Mouse (Mus musculus) skeletal muscle tissue, adult 2 months (tissue): Measurements from ENCODE around the gene Map3k5.

ENCODE experiments used
- DNase-seq: peaks from one replicate; pipeline ENCODE4 v3.0.0-alpha.2; 2012; ENCODE audit warnings: low read depth, low spot score

The Map3k5 gene

DNA sequence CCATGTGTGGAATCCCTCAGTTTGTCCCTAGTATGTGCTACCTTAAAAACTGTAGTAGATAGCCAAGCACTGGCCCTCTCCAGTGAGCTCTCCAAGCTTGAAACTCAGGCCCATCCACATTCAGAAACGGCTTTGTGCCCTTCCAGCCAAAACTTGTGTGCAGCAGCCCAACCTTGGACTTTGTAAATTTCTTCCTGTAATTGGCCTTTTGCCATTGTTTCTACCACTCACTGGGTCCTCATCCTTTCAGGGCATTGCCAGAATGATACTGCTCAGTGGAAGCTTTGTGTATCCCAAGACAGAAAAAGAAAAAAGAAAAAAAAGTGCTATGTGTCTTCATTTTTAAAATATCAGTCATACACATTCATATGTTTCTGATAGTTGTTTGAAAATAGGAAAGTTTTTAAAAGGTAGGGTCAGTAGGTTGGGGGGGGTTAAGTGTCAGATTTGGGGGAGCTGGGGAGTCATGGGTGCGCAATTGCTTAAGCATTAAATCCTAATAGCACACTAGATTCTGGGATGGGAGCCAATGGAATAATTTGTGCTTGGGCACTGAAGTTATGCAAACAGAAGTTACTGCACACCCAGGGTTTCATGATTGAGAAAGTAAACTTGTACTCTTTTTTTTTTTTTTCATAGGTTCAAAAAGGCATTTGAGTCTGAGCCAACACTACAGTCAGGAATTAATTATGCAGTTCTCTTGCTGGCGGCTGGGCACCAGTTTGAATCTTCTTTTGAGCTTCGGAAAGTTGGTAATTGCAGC is 111.6 kb downstream of the Map3k5 start:
- DNase-seq, result peak; percentile 72

DNA sequence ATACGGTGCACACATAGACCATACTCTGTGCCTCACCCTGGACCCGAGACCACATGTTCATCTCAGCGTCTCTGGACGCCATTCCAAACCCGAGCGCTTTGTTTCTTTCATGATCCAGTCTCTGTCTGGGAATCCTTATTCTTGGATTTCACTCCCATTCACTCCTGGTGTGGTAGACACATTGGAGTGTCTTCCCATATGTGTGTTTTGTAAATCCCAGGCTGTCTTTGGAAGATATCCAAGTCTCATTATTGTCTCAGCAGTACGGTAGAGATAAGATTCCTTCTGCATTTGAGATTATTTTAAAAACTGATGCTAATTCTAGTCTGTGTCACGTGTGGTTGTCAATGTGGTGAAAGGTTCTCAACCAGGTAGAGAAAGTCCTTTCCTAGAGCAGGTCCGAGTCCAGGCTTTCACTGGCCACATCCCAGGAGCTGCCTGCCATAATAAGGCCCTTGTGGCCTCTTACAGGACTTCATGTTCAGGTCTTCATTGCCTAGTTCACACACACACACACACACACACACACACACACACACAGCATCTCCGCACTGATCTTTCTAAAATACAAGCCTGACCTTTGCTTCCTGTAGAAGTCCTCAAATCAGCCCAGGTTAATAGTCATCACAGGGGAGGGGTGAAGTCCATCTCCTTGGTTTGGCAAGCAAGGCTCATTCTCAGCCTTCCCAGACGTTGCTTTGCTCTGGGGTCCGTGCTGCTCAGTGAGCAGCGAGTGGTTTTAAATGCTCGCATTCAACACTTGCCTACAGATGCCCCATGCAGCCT is 122.8 kb downstream of the Map3k5 start:
- no peak for DNase-seq

DNA sequence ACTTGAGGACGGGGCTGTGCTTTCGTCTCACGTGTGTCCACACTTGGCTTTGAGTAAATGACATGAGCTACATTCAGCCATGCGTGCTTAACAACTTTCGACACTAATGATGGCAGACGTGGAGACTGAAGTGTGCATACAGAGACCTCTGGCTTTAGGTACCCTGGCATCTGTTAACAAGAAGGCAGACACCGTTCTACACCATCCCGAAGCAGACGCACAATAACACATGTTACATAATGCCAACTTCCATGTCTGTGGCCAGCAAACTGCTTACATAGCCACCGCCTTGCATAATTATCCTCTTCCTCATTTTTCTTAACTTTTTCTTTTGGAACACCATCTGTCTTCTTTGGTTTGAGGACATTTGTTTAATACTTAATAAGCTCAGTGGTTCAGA is 123.8 kb downstream of the Map3k5 start:
- no peak for DNase-seq

DNA sequence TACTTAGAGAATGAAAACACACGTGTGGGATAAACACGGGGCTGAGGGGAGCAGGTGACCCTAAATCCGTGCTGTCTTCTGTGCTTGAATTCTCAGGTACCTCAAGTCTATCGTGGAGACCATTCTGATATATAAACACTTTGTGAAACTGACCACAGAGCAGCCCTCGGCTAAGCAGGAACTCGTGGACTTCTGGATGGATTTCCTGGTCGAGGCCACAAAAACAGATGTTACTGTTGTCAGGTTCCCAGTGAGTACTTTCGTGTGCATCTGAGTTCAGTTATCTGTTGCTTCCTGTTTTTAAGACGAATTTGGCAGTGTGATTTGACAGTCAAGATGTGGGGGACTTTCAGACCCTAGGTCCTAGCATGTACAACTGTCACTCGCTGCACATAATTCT is 124.6 kb downstream of the Map3k5 start:
- no peak for DNase-seq

DNA sequence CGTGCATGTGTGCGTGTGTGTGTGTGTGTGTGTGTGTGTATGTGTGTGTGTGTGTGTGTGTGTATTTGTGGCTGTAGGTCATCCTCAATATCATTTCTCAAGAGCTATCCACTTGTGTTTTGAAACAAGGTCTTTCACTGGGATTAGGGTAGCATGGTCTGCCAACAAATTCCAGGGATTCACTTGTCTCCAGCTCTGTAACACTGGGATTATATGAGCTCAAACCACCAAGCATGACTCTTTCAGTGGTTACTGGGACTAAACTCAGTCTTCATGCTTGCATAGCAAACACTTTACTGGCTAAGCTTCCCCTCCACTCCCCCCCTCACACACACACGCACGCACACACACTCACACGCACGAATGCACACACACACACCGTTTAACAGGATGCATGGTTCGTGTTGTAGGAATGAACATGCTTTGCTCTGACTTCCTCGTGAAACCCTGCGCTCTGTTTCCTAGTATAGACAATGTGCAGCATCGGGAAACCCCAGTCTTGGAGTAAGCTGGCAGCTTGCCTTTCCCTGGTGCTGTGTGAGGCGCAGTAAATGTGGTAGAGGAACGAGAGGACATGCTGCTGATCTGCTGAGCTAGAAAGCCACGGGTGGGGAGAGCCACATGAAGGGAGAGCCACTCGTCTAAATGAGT is 126.2 kb downstream of the Map3k5 start:
- no peak for DNase-seq

DNA sequence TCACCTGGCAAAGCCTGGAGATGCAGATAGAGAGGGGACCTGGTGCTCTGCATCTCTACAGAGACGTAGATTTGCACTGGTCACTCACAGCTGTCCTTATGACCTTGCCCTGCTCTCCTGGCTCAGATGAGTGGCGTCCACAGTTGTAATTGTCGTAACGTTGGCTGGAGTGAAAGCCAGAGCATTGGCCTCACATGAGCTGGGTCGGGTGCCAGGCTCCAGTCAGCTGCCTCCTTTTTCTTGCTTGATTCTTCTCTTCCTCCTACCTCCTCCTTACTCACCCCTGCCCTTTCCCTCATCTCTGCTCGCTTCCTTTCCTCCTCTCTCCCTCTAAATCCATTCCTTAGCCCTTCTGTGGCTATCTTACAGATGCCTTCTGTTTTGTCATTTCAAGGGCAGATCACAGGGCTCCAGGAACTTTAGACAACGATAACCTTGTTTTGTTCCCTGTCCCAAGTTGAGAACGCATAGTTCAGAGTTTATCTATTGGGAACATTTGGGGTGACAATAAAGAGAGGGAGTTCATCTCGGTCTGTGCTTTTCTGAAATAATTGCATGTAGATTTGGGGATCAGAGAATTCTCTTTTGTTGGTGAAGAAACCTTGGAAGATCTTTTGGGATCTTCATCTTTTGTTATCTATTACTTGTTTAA is 130.4 kb downstream of the Map3k5 start:
- no peak for DNase-seq

DNA sequence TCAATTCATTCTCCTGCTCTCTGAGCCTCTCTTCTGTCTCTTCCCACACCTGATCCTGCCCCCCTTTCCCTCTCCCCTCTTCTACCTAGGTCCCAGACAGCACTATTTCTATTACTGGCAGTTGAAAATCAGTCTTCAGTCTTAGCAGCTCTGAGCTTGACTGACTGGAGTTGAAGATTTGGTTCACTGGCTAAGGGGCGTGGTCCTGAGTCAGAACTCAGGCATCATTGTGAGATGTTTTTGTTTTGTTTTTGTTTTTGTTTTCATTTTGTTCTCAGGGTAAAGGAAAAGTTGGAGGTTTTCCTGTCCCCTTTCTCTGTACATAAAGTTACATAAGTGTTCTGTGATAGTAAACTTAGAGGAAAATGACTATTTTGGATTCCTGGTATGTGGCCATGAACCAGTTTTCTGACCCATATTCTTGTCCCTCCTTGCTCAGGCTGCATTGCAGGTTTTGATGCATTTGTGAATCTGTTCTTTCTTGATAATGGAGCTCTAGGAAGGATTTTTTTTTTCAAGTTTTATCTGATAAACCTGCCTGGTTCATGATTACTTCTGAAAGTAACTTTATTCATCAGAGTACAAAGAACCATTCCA is 131.9 kb downstream of the Map3k5 start:
- DNase-seq, result no peak

DNA sequence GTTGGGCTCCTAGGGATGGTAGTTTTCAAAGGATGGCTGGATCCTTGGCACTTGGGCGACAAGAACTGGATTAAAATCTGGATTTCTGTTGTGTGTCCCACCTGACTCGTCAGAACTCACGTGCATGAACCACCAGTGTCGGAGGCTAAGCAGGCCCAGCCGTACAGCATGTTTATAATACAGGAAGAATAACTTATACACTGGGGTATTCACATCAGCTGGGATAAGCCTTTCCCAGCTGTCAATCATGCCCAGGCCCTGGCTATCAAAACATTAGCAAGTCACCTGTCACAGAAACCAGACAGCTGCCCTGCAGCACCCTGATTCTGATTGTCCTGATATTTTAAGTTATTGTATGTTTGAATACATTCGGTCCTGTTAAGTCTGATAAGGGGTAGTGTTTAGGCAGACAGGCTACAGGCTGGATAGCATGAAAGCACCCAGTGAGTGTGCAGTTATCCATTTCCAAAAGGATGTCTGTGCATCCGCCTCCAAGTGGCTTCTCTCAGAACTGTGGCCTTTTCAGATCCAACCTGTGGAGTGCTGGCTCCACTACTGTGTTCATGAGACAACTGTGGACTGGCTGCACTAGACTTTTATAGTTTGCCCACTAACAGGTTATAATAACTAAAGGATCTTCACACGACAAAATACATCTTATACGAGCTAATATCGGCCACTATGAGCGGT is 135.6 kb downstream of the Map3k5 start:
- DNase-seq, result no peak

DNA sequence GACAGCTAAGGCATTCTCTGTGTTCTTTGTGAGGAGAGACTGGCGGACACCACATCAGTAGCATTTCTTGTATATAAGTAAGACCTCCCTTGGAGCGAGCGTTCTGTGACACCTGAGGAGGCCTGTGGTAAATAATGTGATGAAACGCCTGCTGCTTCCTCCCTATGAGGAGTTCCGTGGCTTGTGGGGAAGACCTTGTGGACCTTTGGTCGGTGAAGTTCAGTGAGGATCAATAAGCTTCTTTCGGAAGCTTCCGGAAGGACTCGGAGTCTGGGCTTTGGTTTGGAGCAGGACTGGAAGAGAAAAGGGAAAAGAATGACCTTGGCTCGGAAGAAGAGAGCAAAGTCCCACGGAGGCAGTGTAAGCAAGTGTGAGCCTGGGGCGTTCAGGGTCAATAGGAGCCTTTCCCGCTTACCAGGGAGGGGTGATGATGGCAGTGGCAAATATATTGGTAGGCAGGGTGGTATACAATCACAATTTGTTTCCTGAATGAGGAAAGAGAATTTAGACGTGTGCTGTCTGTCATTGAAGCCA is 136.4 kb downstream of the Map3k5 start:
- DNase-seq, result no peak

DNA sequence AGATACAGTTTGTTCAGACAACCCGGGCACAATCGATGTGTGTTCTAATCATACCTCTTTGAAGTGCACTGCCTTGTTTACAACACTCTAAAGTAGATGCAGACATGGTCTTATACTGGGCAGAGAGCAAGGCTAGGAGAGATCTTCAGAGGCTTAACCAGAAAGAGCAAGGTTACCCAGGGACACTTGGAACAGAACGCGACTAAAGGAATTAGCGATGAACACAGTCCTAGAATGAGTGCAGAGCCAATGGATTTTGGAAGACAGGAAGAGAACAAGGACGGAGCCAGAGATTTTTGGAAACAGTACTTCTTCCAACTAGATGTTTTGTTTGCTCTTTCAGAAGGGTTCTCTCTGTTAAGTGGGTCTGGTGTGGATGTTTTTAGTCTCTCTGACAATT is 137.4 kb downstream of the Map3k5 start:
- peak; percentile 63 for DNase-seq

DNA sequence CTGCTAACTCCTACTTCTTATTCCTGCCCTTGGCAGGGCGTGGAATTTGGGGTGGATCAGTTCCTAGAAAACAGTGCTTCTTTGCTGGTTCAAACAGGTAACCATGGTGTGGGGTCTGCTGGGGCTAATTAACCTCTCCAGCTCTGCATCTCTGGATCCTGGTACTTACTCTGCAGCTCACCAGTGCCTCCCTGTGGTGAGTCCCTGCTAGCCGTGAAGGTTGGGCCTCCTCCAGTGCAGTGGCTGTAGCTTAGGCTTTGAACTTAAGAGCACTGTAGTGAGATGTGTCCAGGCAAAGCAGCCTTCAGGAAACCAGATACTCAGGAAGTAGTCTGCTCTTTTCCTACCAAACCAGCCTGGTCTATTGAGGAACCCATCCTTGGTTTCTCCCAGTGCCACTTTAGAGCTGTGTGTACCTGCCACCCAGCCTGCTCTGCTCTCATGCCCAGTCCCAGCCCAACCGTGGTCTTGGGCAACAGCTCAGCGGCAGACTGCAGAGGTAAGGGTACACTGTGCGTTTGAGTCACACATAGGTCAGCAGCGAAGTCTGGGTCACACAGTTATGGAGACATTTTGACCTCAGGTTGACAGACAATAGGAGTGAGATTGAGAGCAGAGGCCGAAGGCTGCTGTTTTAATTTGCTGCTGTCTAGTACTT is 139.1 kb downstream of the Map3k5 start:
- no peak for DNase-seq

DNA sequence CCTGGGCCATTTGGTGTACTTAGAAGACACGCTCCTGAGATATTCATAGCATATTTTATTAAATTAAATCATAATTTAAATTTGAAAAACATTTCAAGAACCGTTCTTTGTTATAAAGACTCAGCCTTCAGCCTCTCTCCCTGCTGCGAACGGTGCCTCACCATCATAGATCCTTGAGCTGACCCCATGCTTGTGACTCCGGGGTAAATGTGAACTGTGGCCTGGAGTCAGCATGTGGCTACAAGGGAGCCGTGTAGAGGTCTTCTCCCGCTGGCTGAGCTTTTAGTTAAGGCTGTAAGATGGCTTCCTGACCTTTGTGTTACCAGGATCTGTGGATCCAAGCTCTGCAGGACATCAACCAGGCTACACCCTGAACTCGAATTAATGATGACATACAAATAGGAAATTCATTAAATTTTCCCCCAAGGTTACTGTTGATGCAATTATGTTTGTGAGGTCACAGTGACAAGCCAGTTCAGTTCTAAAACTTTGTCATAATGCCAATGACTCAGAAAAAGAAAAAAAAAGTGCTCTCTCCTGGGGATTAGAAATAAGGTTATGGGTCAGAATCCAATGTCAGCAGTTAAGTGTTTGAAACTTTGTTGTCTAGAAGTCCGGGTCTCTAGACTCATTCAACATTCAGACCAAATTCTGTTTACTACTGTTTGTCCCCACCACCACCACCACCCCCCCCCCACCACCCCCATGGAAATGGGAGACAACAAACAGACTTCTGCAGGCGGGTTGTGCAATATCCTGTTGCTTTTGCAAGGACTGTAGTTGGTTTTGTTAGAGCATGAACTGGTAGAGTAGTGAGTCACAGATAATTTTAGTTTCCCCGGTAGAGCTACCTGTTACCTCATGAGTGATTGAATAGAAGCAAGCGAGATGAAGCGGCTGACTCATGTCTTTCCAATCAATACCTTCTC is 142.5 kb downstream of the Map3k5 start:
- DNase-seq, result no peak

DNA sequence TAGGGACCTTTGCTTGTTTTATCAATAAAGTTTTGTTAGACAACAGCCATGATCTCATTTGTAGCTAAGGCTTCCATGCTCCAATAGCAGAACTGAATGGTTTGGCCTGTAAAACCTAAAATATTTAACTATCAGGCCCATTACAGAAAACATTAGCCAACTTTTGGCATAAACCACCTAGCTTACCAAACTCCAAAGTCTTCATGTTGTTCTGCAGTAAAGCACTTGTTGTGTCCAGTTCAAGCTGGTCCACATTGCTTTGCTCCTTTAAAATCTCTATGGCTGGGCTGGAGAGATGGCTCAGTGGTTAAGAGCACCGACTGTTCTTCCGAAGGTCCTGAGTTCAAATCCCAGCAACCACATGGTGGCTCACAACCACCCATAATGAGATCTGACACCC is 144.1 kb downstream of the Map3k5 start:
- DNase-seq, result no peak

DNA sequence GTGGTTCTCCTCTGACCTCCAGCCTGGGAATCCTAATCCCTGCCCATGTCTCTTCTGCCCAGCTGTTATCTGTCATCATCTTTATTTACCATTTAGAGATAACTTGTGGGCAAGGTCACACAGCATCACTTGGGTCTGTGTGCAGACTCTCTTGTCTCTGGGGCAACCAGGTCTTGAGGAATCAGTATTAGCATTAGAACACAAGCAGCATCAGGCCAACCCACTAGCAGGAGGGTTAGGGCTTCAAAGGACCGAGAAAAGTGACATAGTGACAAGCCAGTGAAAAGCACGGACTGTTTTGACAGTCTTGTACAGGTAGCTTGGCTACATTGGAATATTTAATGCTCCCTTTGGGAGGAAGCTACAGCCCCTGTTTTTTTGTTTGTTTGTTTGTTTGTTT is 153.6 kb downstream of the Map3k5 start:
- DNase-seq, result no peak

DNA sequence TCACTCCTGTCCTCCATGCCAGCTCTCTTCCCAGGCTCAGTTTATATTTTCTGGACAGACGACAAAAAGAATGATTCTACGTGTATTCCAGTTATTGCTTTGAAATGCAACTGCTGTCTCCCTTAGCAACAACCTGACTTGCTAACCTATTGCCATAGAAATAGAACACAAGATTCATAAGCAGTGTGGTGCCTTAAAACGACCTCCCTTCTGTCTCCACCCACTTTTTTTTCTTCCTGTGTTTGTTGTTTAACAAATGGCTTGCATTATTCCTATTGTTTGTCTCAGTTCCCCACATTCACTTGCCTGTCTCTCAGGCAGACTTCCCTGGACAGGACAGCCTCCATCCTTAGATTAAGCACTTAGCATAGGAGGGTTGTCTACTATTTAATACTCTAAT is 154.8 kb downstream of the Map3k5 start:
- no peak for DNase-seq

DNA sequence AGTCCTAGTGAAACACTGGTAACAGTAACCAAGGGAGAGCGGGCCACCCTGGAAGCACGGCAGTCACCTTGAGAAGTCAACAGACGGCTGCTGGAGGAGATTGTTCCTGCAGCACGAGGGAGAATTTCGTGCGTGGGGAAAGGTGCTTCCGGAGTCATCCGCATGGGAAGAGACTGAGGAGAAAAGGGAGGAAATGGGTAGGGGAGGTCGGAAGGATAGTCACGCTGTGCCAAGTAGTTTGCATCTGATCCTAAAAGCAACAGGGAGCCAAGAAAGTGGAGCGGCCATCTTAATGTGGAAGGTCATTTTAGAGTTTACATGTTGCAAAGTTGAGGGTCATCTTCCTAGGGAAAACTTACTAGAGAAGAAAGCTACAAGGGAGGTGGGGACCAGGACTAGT is 155.9 kb downstream of the Map3k5 start:
- DNase-seq, result no peak

DNA sequence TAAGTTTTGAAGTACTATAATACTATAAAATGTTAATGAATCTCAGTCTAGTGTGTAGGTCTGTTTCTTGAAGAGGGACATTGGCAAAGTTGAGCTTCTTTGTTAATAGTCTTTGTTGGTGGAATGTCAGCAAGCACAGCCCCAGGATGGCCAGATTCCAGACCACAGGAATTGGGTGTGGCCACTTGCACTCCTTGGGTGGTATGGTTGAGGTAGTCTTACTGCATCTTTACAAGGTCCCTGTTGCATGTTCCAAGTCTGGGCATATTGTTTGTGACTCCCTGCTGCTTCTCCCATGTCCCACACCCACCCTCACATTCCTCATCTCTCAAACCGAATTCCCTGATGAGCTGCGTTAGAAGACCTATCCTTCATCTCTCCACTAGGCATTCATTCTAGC is 157.1 kb downstream of the Map3k5 start:
- DNase-seq, result no peak

DNA sequence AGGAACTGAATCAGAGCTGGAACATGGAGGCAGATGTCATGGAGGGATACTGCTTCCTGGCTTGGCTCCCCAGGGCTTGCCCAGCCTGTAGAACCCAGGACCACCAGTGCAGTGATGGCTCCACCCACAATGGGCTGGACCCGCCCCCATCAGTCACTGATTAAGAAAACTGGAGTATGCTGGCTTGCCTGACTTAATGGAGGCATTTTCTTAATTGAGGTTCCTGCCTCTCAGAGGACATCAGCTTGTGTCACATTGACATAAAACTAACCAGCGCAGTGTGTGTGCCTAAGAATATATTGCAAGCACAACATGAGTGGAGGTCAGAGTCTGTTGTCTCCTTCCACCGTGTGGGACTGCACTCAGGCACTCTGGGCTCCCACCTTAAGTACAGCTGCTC is 158.1 kb downstream of the Map3k5 start:
- no peak for DNase-seq

DNA sequence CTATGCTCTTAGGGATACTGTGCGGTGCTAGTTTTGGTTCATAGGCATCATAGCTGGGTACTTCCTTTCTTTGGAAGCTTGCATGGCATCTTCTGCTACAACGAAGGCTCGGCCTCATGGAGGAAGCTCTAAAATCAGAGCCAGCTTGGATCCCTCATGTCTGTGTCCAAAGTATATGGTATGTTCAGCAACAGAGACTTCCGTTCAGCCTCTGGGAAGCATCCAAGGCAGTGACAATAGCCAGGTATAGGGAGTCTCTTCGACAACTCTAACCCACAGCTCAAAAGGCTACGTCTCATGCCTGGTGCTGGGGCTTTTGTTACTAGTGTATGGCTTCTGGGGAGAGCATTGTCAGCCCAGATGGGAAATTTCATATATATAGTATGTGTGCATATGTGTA is 167.2 kb downstream of the Map3k5 start:
- no peak for DNase-seq
